Mouse (Mus musculus) E14TG2a.4 (cell line): ENCODE data around the gene Rhbdd2.

Experiments used
- H3K27me3 ChIP-seq: 2 replicates; pipeline ENCODE4 v1.6.1; 2014; ENCODE audit warnings: low read length, control low read depth; ENCODE audit not compliant: insufficient read depth
- H3K36me3 ChIP-seq: 2 replicates; pipeline ENCODE4 v1.6.1; 2014; ENCODE audit warnings: low read length, control low read depth; ENCODE audit not compliant: insufficient read depth
- H3K4me1 ChIP-seq: replicated peaks from 2 replicates; pipeline ENCODE4 v1.6.1; 2014; ENCODE audit warnings: low read depth, low read length, control low read depth
- H3K4me3 ChIP-seq: replicated peaks from 2 replicates; pipeline ENCODE4 v1.5.1; 2014; ENCODE audit warnings: mild to moderate bottlenecking, low read length
- H3K9me3 ChIP-seq: 2 replicates; pipeline ENCODE4 v1.6.1; 2014; ENCODE audit warnings: low read length, control low read depth
- CTCF ChIP-seq: conservative IDR thresholded peaks from 2 replicates; pipeline ENCODE4 v1.5.1; 2014; ENCODE audit warnings: low read length
- NANOG ChIP-seq: IDR thresholded peaks from 2 replicates; pipeline ENCODE4 v1.6.1; 2014; ENCODE audit warnings: borderline replicate concordance, low read length, mixed read lengths
- POU5F1 ChIP-seq: IDR thresholded peaks from 2 replicates; pipeline ENCODE4 v1.6.1; 2014; ENCODE audit warnings: low read length, borderline replicate concordance

Rhbdd2 gene

DNA sequence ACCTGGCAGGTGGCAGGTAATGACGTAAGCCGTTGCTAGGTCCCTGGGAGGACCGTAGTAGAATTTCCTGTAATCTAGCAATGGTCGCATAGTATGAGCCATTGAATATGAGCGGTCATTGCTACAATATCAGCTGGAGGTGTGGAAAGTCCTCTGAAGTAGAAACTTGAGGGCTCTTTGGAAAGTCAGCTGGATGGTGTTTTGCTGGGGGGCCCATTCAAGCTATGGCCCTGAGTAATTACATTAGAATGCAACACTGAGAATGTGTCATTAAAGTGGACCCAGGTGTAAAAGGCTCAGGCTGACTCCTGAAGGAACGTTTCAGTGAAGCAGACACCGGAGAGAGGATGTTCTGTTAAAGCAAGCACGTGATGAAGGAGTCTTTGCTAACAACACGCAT lies 11.9 kb upstream of the Rhbdd2 start:
- Histone ChIP-seq H3K27me3 (peaks cover 3% of the 10 kb centered on the region), H3K9me3 (no peaks in the 10 kb centered on the region), H3K4me1 (peaks cover 8% of the 10 kb centered on the region), H3K4me3 (no peak overlapping the region), H3K36me3 (no peaks in the 10 kb centered on the region)
- TF ChIP-seq NANOG (no peak), CTCF (no peak), POU5F1 (no peak)

DNA sequence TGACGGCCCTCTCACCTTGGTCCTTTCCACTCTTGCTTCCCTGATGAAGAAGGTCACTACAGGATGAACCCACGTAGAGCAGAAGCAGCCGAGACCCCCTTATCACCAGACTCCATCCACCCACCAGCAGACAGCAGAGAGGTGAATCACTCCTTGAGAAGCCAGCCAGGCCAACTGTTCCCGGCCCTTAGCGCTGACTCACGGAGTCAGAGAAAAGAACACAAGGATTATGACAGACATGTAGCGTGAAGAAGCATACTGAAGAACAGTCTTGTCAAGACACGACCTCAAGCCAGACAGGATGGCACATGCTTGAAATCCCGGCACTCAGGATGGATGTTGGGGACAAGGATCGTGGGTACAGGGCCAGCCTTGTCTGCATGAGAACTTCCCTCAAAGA lies 10.7 kb upstream of the Rhbdd2 start:
- no peaks in the 10 kb centered on the region; the same call in 1 of the 2 replicates for H3K27me3 ChIP-seq
- TF ChIP-seq NANOG, result no peak
- no peak for TF ChIP-seq POU5F1
- TF ChIP-seq CTCF, result no peak

DNA sequence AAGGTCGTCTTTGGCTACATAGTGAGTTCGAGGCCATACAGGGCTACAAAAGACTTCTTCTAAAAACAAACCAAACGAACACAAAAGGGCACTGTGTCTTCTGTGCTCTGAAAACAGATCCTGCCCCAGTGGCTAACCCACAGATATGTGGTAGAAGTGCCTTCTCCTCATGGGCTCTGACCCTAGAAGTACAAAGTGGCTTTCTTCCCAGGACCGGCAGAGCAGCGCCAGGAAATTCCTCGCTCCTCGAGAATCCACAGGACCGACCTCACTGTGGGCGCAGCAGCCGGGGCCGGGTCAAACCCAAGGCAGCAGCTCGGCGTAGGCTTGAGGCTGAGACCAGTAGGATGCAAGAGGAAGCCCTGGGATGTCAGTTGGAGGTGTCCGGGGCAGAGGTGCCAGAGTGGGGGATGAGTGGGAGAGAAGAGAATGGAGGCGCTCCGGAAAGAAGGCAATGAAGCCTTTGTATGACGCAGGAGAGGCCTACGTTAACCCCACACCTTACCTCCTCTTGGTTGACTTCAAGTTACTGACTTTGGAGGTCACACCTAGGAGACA lies 9.3 kb upstream of the Rhbdd2 start:
- Histone ChIP-seq H3K27me3 (no peaks in the 10 kb centered on the region; the same call in 1 of the 2 replicates), H3K4me3 (no peak overlapping the region), H3K36me3 (no peaks in the 10 kb centered on the region), H3K4me1 (peaks cover 8% of the 10 kb centered on the region), H3K9me3 (no peaks in the 10 kb centered on the region)
- TF ChIP-seq NANOG, result no peak
- no peak for TF ChIP-seq POU5F1
- TF ChIP-seq CTCF, result no peak

More for the DNA sequence above, 10.7 kb upstream of the Rhbdd2 start:
- no peaks in the 10 kb centered on the region for H3K9me3 ChIP-seq
- H3K36me3 ChIP-seq, result no peaks in the 10 kb centered on the region
- peaks cover 8% of the 10 kb centered on the region for H3K4me1 ChIP-seq
- H3K4me3 ChIP-seq, result no peak overlapping the region

DNA sequence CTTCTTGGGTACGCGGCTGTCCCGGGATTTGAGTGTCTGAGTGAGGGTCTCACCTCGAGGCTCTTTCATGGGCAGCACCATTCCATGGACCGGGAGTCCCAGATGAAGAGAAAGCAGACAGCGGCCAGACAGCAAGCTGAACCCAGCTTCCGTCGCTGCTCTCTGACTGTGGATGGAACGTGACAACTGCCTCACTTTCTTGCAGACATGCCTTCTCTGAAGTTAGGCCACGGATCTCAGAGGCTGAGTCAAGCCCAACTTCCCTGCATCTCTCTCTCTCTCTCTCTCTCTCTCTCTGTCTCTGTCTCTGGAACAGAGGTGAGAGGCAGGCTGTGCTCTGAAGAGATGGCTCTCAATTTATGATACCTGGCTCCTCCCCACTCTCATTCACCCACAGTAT lies 3.5 kb upstream of the Rhbdd2 start:
- no peaks in the 10 kb centered on the region for H3K27me3 ChIP-seq
- no peaks in the 10 kb centered on the region for H3K36me3 ChIP-seq
- peaks cover 37% of the 10 kb centered on the region for H3K4me1 ChIP-seq
- peak overlapping the region; percentile 32; the same call in 1 of the 2 replicates for H3K4me3 ChIP-seq
- H3K9me3 ChIP-seq, result no peaks in the 10 kb centered on the region
- no peak for TF ChIP-seq NANOG

DNA sequence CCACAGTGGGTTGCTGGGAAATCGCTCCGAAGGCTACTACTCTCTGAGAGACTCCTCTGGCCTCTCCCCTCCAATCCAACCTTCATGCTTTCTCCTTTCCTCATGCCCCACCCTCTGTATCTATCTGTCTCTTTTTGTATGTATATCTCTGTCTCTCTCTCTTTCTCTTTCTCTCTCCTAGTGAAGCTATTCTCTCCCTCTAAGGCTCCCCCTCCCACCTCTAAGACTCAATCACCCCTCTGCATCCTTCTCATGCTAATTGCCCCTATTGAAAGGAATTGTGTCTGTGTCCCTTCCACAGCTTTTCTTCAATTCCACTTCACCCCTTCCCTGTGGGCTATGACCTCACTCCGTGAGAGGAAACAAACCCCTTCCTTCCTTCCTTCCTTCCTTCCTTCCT lies 3.0 kb upstream of the Rhbdd2 start:
- peak overlapping the region; percentile 32; the same call in 1 of the 2 replicates for H3K4me3 ChIP-seq
- no peaks in the 10 kb centered on the region for H3K27me3 ChIP-seq
- TF ChIP-seq POU5F1, result no peak
- TF ChIP-seq NANOG, result no peak
- TF ChIP-seq CTCF, result no peak

DNA sequence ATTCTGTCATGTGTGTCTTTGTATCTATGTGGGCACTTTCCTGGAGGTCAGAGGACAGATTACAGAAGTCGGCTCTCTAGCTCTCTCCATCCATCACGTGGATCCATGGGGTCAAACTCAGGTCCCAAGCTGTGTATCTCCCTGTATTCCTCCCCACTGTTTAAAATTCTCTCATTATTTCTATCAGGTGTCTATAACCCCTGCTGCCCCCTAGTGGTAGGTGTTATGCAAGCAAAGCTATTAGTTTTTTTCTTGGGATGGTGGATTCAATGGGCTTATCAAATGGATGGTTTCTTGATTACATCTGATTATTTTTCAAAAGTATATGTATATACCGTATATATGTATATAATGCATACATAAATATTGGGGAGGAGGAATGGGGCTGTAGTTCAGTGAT lies 1.8 kb upstream of the Rhbdd2 start:
- Histone ChIP-seq H3K4me1 (peaks cover 51% of the 10 kb centered on the region), H3K9me3 (no peaks in the 10 kb centered on the region), H3K27me3 (no peaks in the 10 kb centered on the region), H3K36me3 (peaks cover 13% of the 10 kb centered on the region), H3K4me3 (no peak overlapping the region)
- TF ChIP-seq CTCF (peak; percentile 93), NANOG (no peak), POU5F1 (no peak)

More for the DNA sequence above, 3.0 kb upstream of the Rhbdd2 start:
- Histone ChIP-seq H3K36me3 (peaks cover 1% of the 10 kb centered on the region), H3K9me3 (no peaks in the 10 kb centered on the region), H3K4me1 (peaks cover 40% of the 10 kb centered on the region)

DNA sequence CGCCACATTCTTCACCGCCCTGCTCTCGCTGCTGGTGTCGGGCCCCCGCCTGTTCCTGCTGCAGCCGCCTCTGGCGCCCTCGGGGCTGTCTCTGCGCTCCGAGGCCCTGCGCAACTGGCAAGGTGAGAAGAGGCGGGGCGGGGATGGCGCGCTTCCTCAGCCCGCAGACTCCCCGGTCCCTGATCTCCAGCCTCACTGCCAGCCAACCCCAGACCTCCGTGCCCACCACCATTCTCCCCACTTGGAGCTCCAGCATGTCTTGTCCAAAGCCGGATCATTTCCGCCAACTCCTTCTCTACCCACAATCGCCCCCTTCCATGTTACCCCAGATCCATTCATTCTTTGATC lies 353 bp downstream of the Rhbdd2 start:
- TF ChIP-seq CTCF (no peak), POU5F1 (no peak), NANOG (no peak)
- Histone ChIP-seq H3K9me3 (no peaks in the 10 kb centered on the region), H3K4me3 (peak overlapping the region; percentile 96), H3K4me1 (peaks cover 73% of the 10 kb centered on the region), H3K36me3 (peaks cover 35% of the 10 kb centered on the region), H3K27me3 (no peaks in the 10 kb centered on the region)

DNA sequence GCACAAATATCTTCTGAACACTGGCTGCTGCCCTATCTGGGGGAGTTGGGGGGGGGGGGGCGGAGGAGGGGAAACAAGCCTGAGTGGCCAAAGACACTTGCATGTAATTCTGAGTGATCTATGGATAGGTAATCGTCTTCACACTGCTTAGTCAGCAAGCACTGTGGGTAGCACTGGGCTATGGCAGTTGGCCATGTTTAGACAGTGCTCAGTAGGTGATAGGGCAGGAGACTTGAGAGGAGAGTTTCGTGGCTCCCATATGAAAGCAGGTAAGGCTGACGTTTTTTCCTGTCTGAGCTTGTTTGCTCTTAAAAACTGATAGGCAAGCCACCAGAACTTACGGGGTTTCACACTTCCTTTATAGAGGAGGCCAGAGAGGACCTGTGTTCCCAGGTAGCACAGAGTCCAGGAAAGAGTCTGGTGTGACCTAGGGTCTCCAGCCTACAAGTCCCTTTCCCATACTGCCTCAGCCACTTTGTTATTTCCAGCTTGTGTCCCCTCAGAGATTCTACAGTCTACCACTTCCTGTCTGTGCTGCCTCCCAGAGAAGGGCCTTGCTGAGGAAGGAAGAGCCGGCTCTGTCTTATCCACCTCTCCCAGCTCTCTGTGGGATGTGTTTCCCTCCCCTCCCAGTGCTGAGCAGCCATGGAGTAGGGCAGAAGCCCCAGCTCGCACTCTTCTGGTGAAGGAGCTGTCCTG lies 7.5 kb downstream of the Rhbdd2 start:
- TF ChIP-seq POU5F1 (no peak), CTCF (no peak), NANOG (no peak)
- peaks cover 89% of the 10 kb centered on the region for H3K4me1 ChIP-seq

DNA sequence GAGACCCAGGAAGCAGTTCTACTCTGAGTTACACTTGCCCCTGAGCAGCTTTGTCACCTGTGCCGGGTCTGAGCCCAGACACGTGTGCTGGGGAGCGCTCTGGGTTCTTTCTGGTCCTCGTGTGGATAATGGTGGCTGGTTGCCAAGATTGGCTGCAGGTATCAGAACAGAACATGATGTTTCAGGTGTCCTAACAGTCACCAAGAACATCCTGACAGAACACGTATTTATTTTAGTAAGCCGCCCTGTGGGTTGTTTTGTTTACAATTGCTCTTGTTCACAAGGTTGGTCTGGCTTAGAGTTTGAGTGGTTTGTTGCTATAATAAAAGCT lies 8.0 kb downstream of the Rhbdd2 start:
- H3K9me3 ChIP-seq, result no peaks in the 10 kb centered on the region
- no peaks in the 10 kb centered on the region for H3K27me3 ChIP-seq
- H3K36me3 ChIP-seq, result peaks cover 71% of the 10 kb centered on the region
- no peak for TF ChIP-seq NANOG
- no peak for TF ChIP-seq CTCF
- no peak for TF ChIP-seq POU5F1
- peaks cover 89% of the 10 kb centered on the region for H3K4me1 ChIP-seq
- H3K4me3 ChIP-seq, result no peak overlapping the region

More for the DNA sequence above, 7.5 kb downstream of the Rhbdd2 start:
- Histone ChIP-seq H3K27me3 (no peaks in the 10 kb centered on the region), H3K9me3 (no peaks in the 10 kb centered on the region), H3K4me3 (no peak overlapping the region), H3K36me3 (peaks cover 76% of the 10 kb centered on the region)
